Mouse (Mus musculus) lung, postnatal 0 days (tissue): ENCODE data around the gene Mecr. TPM values are rescaled to one million over a fixed set of nuclear protein-coding genes. Genes with fewer than 3 reads are reported as not detected.

Experiments
- ATAC-seq: fragments of 200-750 bp; cut with Nextera tagmentation; 2 replicates; pipeline ENCODE4 v1.8.0; 2017; ENCODE audit warnings: moderate library complexity
- DNase-seq: peaks from one replicate; pipeline ENCODE4 v3.0.0-alpha.2; 2016; ENCODE audit warnings: low spot score
- H3K27ac ChIP-seq: fragments of 300-500 bp; sonication (generic); 2 replicates; pipeline ENCODE4 v1.5.1; 2014; ENCODE audit warnings: antibody characterized with exemption, mild to moderate bottlenecking, low read length, mixed read lengths
- H3K27me3 ChIP-seq: fragments of 300-500 bp; sonication (generic); replicated peaks from 2 replicates; pipeline ENCODE4 v1.6.1; 2014; ENCODE audit warnings: low read length, mixed read lengths; ENCODE audit not compliant: insufficient read depth
- H3K36me3 ChIP-seq: fragments of 300-500 bp; sonication (generic); 2 replicates; pipeline ENCODE4 v1.6.1; 2014; ENCODE audit warnings: low read length, mixed read lengths; ENCODE audit not compliant: insufficient read depth
- H3K4me1 ChIP-seq: fragments of 300-500 bp; sonication (generic); 2 replicates; pipeline ENCODE4 v1.6.1; 2014; ENCODE audit warnings: antibody characterized with exemption, low read depth, low read length, mixed read lengths; ENCODE audit not compliant: insufficient read depth
- H3K4me2 ChIP-seq: fragments of 300-500 bp; sonication (generic); replicated peaks from 2 replicates; pipeline ENCODE4 v1.6.1; 2014; ENCODE audit warnings: low read depth, mild to moderate bottlenecking, low read length, moderate library complexity, mixed read lengths
- H3K4me3 ChIP-seq: fragments of 300-500 bp; sonication (generic); 2 replicates; pipeline ENCODE4 v1.5.1; 2014; ENCODE audit warnings: low read depth, low read length
- H3K9ac ChIP-seq: fragments of 300-500 bp; sonication (generic); replicated peaks from 2 replicates; pipeline ENCODE4 v1.6.1; 2014; ENCODE audit warnings: low read depth, mild to moderate bottlenecking
- H3K9me3 ChIP-seq: fragments of 300-500 bp; sonication (generic); 2 replicates; pipeline ENCODE4 v1.6.1; 2016; ENCODE audit warnings: low read length, mixed read lengths
- CTCF ChIP-seq: IDR thresholded peaks from 2 replicates; pipeline ENCODE4 v1.5.1; 2016; ENCODE audit warnings: antibody characterized with exemption, mild to moderate bottlenecking
- EP300 ChIP-seq: IDR thresholded peaks from 2 replicates; pipeline ENCODE4 v1.6.1; 2016; ENCODE audit warnings: antibody characterized with exemption, mild to moderate bottlenecking, control low read depth
- WGBS: fragments of 180-500 bp; shearing (Covaris S2); extraction: QIAGEN DNeasy Blood & Tissue Kit; methylation state at CpG from one replicate; pipeline ENCODE4 v1.1.7; 2014; 5-methylcytosine and 5-hydroxymethylcytosine counted together
- polyA plus RNA-seq: library from polyadenylated mRNA; unstranded; fragments of >200 nt; fragmentation: Nextera tagmentation; extraction: Ambion mirVana; gene quantifications from 2 replicates; pipeline ENCODE4 v1.2.1, GENCODE M21; 2015

Gene Mecr
- polyA plus RNA-seq, 1 experiment from 2014 or later: 21.2 TPM

DNA sequence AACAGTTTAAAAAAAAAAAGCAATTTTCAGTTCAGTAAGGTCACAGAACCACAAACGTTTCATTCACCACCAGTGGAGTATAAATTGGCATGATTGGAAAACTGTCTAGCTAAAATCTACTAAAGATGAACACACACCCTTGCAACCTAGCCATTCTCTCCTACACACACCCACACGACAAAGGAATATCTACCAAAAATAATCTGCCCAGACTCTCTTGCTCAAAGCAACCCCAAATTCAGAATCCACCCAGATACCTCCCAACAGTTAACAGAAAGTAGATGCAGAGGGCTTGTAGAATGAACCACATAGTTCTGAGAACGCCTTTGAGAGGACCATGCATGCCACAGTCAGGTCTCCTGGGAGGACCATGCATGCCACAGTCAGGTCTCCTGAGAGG is 38.0 kb upstream of the Mecr start:
- no peak overlapping the region for H3K4me2 ChIP-seq
- H3K27me3 ChIP-seq: no peaks in the 10 kb centered on the region
- no peaks in the 10 kb centered on the region for H3K9me3 ChIP-seq
- H3K9ac ChIP-seq: no peak overlapping the region
- no peak for DNase-seq
- no peak for ATAC-seq
- no peak for TF ChIP-seq CTCF
- no peak for TF ChIP-seq EP300
- no peak overlapping the region for H3K27ac ChIP-seq
- no peaks in the 10 kb centered on the region for H3K36me3 ChIP-seq
- WGBS: 80% methylated on average over 3 of the region's 3 CpGs
- no peak overlapping the region for H3K4me3 ChIP-seq
- H3K4me1 ChIP-seq: no peaks in the 10 kb centered on the region

DNA sequence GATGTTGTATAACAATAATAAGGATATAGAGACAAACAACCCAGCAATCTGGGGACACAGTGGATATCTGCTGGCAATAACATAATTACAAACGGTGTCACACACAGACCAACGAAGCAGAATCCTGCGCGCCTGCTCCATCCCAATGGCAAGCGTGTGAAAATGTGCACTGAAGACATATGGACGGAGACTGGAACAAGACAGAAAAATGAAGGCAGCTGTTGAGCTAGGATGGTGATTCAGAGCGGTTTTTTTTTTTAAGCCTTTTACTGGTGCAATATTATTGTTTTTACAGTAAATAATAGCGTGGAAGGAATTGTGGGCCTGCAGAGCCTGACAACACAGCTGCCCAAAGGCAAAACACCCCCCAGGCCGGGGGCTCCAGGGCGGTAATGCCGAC is 30.8 kb upstream of the Mecr start:
- no peaks in the 10 kb centered on the region for H3K36me3 ChIP-seq
- H3K27me3 ChIP-seq: no peaks in the 10 kb centered on the region
- no peak overlapping the region for H3K4me3 ChIP-seq
- ATAC-seq (no peak), DNase-seq (no peak)
- H3K27ac ChIP-seq: no peak overlapping the region
- 88% methylated on average over 11 of the region's 11 CpGs for WGBS
- no peak overlapping the region for H3K9ac ChIP-seq
- H3K4me2 ChIP-seq: no peak overlapping the region
- H3K4me1 ChIP-seq: no peaks in the 10 kb centered on the region
- no peaks in the 10 kb centered on the region for H3K9me3 ChIP-seq
- TF ChIP-seq CTCF (no peak), EP300 (no peak)

DNA sequence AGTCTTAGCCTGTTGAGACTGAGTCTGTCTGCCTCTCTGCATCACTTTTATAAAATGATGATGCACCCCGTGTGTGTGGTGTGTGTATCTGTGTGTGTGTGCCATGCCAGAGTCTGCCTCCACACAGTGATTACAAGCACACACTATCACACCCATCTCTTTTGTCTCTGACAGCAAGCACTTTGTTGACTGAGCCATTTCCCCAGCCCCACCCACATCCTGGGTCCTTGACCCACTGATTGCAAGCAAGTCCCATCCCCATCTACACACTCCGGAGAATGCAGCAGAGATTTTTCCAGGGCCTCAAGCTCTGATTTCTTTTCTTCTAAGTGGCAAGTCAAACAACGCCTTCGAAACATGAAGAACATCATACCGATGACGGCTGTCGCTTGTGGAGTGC is 29.5 kb upstream of the Mecr start:
- Histone ChIP-seq H3K9ac (no peak overlapping the region), H3K27ac (no peak overlapping the region), H3K9me3 (no peaks in the 10 kb centered on the region), H3K4me3 (no peak overlapping the region), H3K27me3 (no peaks in the 10 kb centered on the region), H3K4me2 (no peak overlapping the region), H3K4me1 (no peaks in the 10 kb centered on the region), H3K36me3 (no peaks in the 10 kb centered on the region)
- ATAC-seq (peak; percentile 67), DNase-seq (no peak)
- no peak for TF ChIP-seq EP300
- TF ChIP-seq CTCF: no peak
- WGBS: 50% methylated on average over 7 of the region's 7 CpGs

GRCm38 (mm10) chr4:131814869-131815268 is 28.4 kb upstream of the Mecr start:
- DNase-seq (no peak), ATAC-seq (no peak)
- no peaks in the 10 kb centered on the region for H3K36me3 ChIP-seq
- no peak overlapping the region for H3K4me3 ChIP-seq
- H3K4me1 ChIP-seq: no peaks in the 10 kb centered on the region
- no peaks in the 10 kb centered on the region for H3K27me3 ChIP-seq
- WGBS: 63% methylated on average over 10 of the region's 10 CpGs
- no peak overlapping the region for H3K27ac ChIP-seq
- no peaks in the 10 kb centered on the region for H3K9me3 ChIP-seq
- no peak overlapping the region for H3K9ac ChIP-seq
- H3K4me2 ChIP-seq: no peak overlapping the region
- no peak for TF ChIP-seq CTCF
- TF ChIP-seq EP300: no peak

GRCm38 (mm10) chr4:131815774-131816173 is 27.5 kb upstream of the Mecr start:
- H3K9ac ChIP-seq: no peak overlapping the region
- H3K4me2 ChIP-seq: no peak overlapping the region
- no peaks in the 10 kb centered on the region for H3K4me1 ChIP-seq
- H3K36me3 ChIP-seq: no peaks in the 10 kb centered on the region
- DNase-seq (no peak), ATAC-seq (peak; percentile 39)
- TF ChIP-seq CTCF (no peak), EP300 (no peak)
- H3K9me3 ChIP-seq: no peaks in the 10 kb centered on the region
- H3K27me3 ChIP-seq: no peaks in the 10 kb centered on the region
- 43% methylated on average over 10 of the region's 10 CpGs for WGBS
- no peak overlapping the region for H3K27ac ChIP-seq
- H3K4me3 ChIP-seq: no peak overlapping the region

- Histone ChIP-seq H3K9ac (no peak overlapping the region), H3K4me3 (no peak overlapping the region), H3K27ac (no peak overlapping the region), H3K4me2 (no peak overlapping the region), H3K4me1 (no peaks in the 10 kb centered on the region), H3K9me3 (no peaks in the 10 kb centered on the region), H3K27me3 (no peaks in the 10 kb centered on the region), H3K36me3 (no peaks in the 10 kb centered on the region)
- no peak for DNase-seq
- ATAC-seq: no peak
- 59% methylated on average over 23 of the region's 23 CpGs for WGBS
- no peak for TF ChIP-seq CTCF
- TF ChIP-seq EP300: no peak
Measured at GRCm38 (mm10) chr4:131818926-131819325, 24.3 kb upstream of the Mecr start.

- Histone ChIP-seq H3K4me1 (no peaks in the 10 kb centered on the region), H3K9ac (no peak overlapping the region)
- ATAC-seq: no peak
Measured at GRCm38 (mm10) chr4:131821161-131821731, 22.0 kb upstream of the Mecr start.

More at GRCm38 (mm10) chr4:131821161-131821731, 22.0 kb upstream of the Mecr start:
- Histone ChIP-seq H3K9me3 (no peaks in the 10 kb centered on the region), H3K4me2 (no peak overlapping the region), H3K4me3 (no peak overlapping the region), H3K27me3 (no peaks in the 10 kb centered on the region), H3K27ac (no peak overlapping the region), H3K36me3 (no peaks in the 10 kb centered on the region)
- DNase-seq: no peak
- WGBS: 64% methylated on average over 16 of the region's 16 CpGs
- TF ChIP-seq EP300: no peak
- TF ChIP-seq CTCF: no peak
